Mouse (Mus musculus): Measurements from ENCODE around the gene P2rx7.

DNA sequence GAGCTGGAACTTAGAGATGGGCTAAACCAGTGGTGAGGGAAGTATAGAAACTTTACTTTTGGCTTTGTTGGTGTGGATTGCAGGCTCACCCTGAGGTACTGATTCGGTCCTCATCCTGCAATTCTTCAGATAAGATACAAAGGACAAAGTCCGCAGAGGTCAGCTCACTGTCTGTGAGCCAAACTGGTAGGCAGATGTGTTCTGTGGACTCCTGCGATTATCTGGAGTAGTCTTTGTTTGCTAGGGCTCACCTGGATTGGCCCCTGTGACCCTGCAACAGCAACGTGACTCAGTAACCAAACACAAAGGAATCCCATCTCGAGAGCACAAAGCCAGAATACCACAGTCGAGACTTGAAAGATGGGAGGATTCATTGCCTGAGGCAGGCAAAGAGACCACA lies 46.8 kb downstream of the P2rx7 start:
- TF ChIP-seq POLR2A (IDR thresholded peaks at IDR 0.05; ENCODE audit: extremely low read depth, insufficient read depth, low read length) (no peak), CTCF (IDR thresholded peaks at IDR 0.05; ENCODE audit: extremely low read depth, insufficient read depth, low read length) (no peak)

Measured in cortical plate, adult 2 months (tissue).